Mouse (Mus musculus): ENCODE results near the gene Akap6. TPM values are rescaled to one million over a fixed set of nuclear protein-coding genes. Genes with fewer than 3 reads are reported as not detected.

The Akap6 gene
- total RNA-seq, 2 experiments from 2014 or later, result 174 to 175 TPM

GRCm38 (mm10) chr12:53147696-53148095 is 448.5 kb downstream of the Akap6 start:
- intact Hi-C loops (cut with DNase I), result loop anchor here (10.0 kb wide), 1 partner anchor 113 kb away; no protein-coding TSS in a partner anchor
- DNase-seq (ENCODE audit: low spot score in 2 of 2), result no peak

GRCm38 (mm10) chr12:53168189-53169003 is 469.2 kb downstream of the Akap6 start:
- intact Hi-C loops (cut with DNase I), result no loop called here
- DNase-seq (ENCODE audit: low spot score in 2 of 2), result no peak

GRCm38 (mm10) chr12:53191435-53191834 is 492.3 kb downstream of the Akap6 start:
- DNase-seq (ENCODE audit: low spot score in 2 of 2), result no peak
- intact Hi-C loops (cut with DNase I), result no loop called here

GRCm38 (mm10) chr12:53193664-53194063 is 494.5 kb downstream of the Akap6 start:
- intact Hi-C loops (cut with DNase I), result no loop called here

More at GRCm38 (mm10) chr12:53193664-53194063, 494.5 kb downstream of the Akap6 start:
- no peak for DNase-seq (ENCODE audit: low spot score in 2 of 2)

Other genes with a start within 250 kb of the Akap6 start
- gene Arhgap5, start 195.4 kb upstream of the Akap6 start, total RNA-seq (2021), result 100 to 1,000 TPM; 131 to 137 TPM

All from left cerebral cortex, postnatal 36 days (tissue).